ENCODE assay signal across 10 mouse cellular contexts in genomic region chr13:35604061-35604460, GRCm38 (mm10). TPM values are rescaled to one million over a fixed set of nuclear protein-coding genes. Genes with fewer than 3 reads are reported as not detected.
A peak's percentile ranks its signal among the peaks of the same experiment; 100 is the strongest.
DNase-seq lines count a peak whose midpoint lies in the region; ATAC-seq and TF ChIP-seq lines count a peak whose summit lies in the region.
"Had no signal": no experiment of that assay in that cellular context is flagged by ENCODE, and none has a peak within 500 bp of the region (broad histone marks: within the 10 kb centered on the region; RNA-seq: fewer than 3 reads in every experiment).

No protein-coding gene starts in this region.

- no peak for TF ChIP-seq POLR2A in myocyte (IDR thresholded peaks at IDR 0.05; ENCODE audit: insufficient read length, low read depth)

- H3K4me1 ChIP-seq in heart, embryonic 12.5 days (replicated peaks), result 0 out of 2 replicates have a peak, but pooled peaks cover 3% of the 10 kb centered on the region
- no peaks in the 10 kb centered on the region for H3K4me1 ChIP-seq in forebrain, embryonic 11.5 days (replicated peaks; ENCODE audit: control insufficient read depth, insufficient read depth, low read length)

- no peaks in the 10 kb centered on the region for H3K36me3 ChIP-seq in heart, embryonic 12.5 days
- H3K36me3 ChIP-seq in myocyte (ENCODE audit: control insufficient read depth, insufficient read depth), result no peaks in the 10 kb centered on the region
- H3K36me3 ChIP-seq in forebrain, embryonic 11.5 days (ENCODE audit: control insufficient read depth, insufficient read depth, low read length), result no peaks in the 10 kb centered on the region

- no peak overlapping the region for H3K27ac ChIP-seq in heart, embryonic 12.5 days (ENCODE audit: poor library complexity, severe bottlenecking)
- H3K27ac ChIP-seq in forebrain, embryonic 11.5 days (ENCODE audit: low read depth, low read length), result no peak overlapping the region

- 0 out of 2 replicates have a peak, but pooled peaks cover 2% of the 10 kb centered on the region for H3K9me3 ChIP-seq in heart, embryonic 12.5 days (replicated peaks)
- no peaks in the 10 kb centered on the region for H3K9me3 ChIP-seq in forebrain, embryonic 11.5 days (ENCODE audit: control insufficient read depth, low read length)

- no peaks in the 10 kb centered on the region for H3K79me2 ChIP-seq in myocyte (ENCODE audit: control insufficient read depth, insufficient read depth)

- ATAC-seq in heart, embryonic 12.5 days (ENCODE audit: insufficient number of reproducible peaks, low FRiP score), result peak; percentile 51; the same call in 1 of the 2 replicates
- ATAC-seq in forebrain, embryonic 11.5 days (replicated peaks; ENCODE audit: low FRiP score), result no peak
- ATAC-seq: activated CD4-positive, CD25-positive, alpha-beta regulatory T cell, adult 4 months had no signal

- 44% methylated on average over 1 of the region's 1 CpGs for WGBS in heart, embryonic 12.5 days
- WGBS in forebrain, embryonic 11.5 days, result 83% methylated on average over 1 of the region's 1 CpGs

- no peak overlapping the region for H3K4me2 ChIP-seq in heart, embryonic 12.5 days
- H3K4me2 ChIP-seq in myocyte (ENCODE audit: low read depth), result no peak overlapping the region
- no peak overlapping the region for H3K4me2 ChIP-seq in forebrain, embryonic 11.5 days (ENCODE audit: low read depth, low read length, severe bottlenecking)

- H3K9ac ChIP-seq in heart, embryonic 12.5 days, result no peak overlapping the region
- H3K9ac ChIP-seq in forebrain, embryonic 11.5 days (ENCODE audit: low read length), result no peak overlapping the region

- H3K4me3 ChIP-seq in heart, embryonic 12.5 days, result no peak overlapping the region
- H3K4me3 ChIP-seq in myocyte, result no peak overlapping the region
- H3K4me3 ChIP-seq in forebrain, embryonic 11.5 days (ENCODE audit: low read depth, low read length), result no peak overlapping the region
- H3K4me3 ChIP-seq: megakaryocyte, embryonic 14.5 days had no signal

- no peaks in the 10 kb centered on the region for H3K27me3 ChIP-seq in heart, embryonic 12.5 days (replicated peaks)
- no peaks in the 10 kb centered on the region for H3K27me3 ChIP-seq in myocyte (ENCODE audit: control insufficient read depth, insufficient read depth, insufficient read length)
- no peaks in the 10 kb centered on the region for H3K27me3 ChIP-seq in forebrain, embryonic 11.5 days (ENCODE audit: control insufficient read depth, insufficient read depth, low read length)
- H3K27me3 ChIP-seq: megakaryocyte, embryonic 14.5 days had no signal

- H3ac ChIP-seq in myocyte (ENCODE audit: control insufficient read depth, insufficient read length), result no peak overlapping the region

- peak; percentile 10 for DNase-seq in kidney, postnatal 14 days
- DNase-seq in kidney, postnatal 25 days, result no peak
- peak; percentile 11 for DNase-seq in adrenal gland, postnatal 25 days
- DNase-seq in layer of hippocampus, adult 8-10 months (ENCODE audit: low spot score in 2 of 2), result no peak
- DNase-seq in right cerebral cortex, postnatal 36 days (ENCODE audit: low spot score in 2 of 2), result no peak
- no peak for DNase-seq in forebrain, embryonic 11.5 days (ENCODE audit: low spot score)

TF ChIP-seq in myocyte, 11 proteins besides CTCF, POLR2A, EP300 and RAD21:
- TF ChIP-seq MYOD1 (IDR thresholded peaks at IDR 0.05; ENCODE audit: control insufficient read depth in 1 of 3, insufficient read length in 2 of 3, low read depth in 2 of 3), result no peak
- TF ChIP-seq REST (IDR thresholded peaks at IDR 0.05; ENCODE audit: insufficient read depth, insufficient read length), result no peak
- no peak for TF ChIP-seq MYOG (IDR thresholded peaks at IDR 0.05; ENCODE audit: control insufficient read depth in 1 of 3, insufficient read depth in 1 of 3, insufficient read length in 2 of 3, low read depth in 2 of 3)
- TF ChIP-seq E2F4 (IDR thresholded peaks at IDR 0.05; ENCODE audit: insufficient read depth), result no peak
- no peak for TF ChIP-seq CEBPB (IDR thresholded peaks at IDR 0.05; ENCODE audit: insufficient read depth, poor library complexity, severe bottlenecking)
- TF ChIP-seq USF1 (IDR thresholded peaks at IDR 0.05; ENCODE audit: low read depth), result peak; percentile 45
- TF ChIP-seq POLR2AphosphoS2 (IDR thresholded peaks at IDR 0.05; ENCODE audit: insufficient read length, low read depth), result no peak

RNA-seq across cellular contexts. Expression of gene Cdyl, which starts 55.6 kb away (rescaled TPM):
- 25.5 and 33.6 TPM in 2 replicates for total RNA-seq in adrenal gland, postnatal 25 days (2021)
- 19.4 and 19.6 TPM in 2 replicates for polyA plus RNA-seq in heart, embryonic 12.5 days (2016; fragmentation: Nextera tagmentation; extraction: Ambion mirVana)
- polyA plus RNA-seq in myocyte (2012; fragmentation: generic; extraction: Trizol), result 10.9 TPM
- 10 to 100 TPM; 19.3 to 33.4 (median 25.7) TPM for total RNA-seq in layer of hippocampus, adult 8-10 months (2022)
- polyA plus RNA-seq in forebrain, embryonic 11.5 days (2014; fragmentation: Nextera tagmentation; extraction: Ambion mirVana), result 15.0 and 16.8 TPM in 2 replicates

Comparison
In these comparisons a context has a peak if more than half of its experiments do, and no peak if none do; other contexts are left out.
1. DNase-seq: peak in kidney, postnatal 14 days (single experiment) and adrenal gland, postnatal 25 days (single experiment); none in kidney, postnatal 25 days (0 of 2), layer of hippocampus, adult 8-10 months (0 of 2), right cerebral cortex, postnatal 36 days (0 of 2) and forebrain, embryonic 11.5 days (single experiment).